10 mouse cellular contexts compared by ENCODE assay signal in the genomic region with DNA sequence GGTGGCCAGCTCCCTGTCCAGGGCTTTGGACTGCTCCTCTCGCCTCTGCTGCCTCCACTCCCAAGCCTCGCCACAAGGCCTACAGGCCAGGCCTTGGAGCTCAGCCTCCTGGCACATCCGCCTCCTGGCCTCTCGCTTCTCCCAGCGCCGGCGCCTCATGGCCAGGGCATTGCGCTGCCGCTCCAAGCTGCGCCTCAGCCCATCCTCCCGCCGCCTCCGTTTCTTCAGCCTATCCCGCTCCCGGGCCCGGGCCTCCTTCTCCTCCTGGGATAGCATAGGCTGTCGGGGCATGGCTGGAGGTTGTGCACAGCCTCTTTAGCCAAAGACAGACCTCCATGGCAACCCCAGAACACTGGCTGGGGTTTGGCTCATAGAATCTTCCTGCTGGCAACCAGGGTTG. TPM values are rescaled to one million over a fixed set of nuclear protein-coding genes. Genes with fewer than 3 reads are reported as not detected.
A peak's percentile ranks its signal among the peaks of the same experiment; 100 is the strongest.
DNase-seq lines count a peak whose midpoint lies in the region; ATAC-seq and TF ChIP-seq lines count a peak whose summit lies in the region.
"Had no signal": no experiment of that assay in that cellular context is flagged by ENCODE, and none has a peak within 500 bp of the region (broad histone marks: within the 10 kb centered on the region; RNA-seq: fewer than 3 reads in every experiment).

No protein-coding gene starts in this region.

- peak; percentile 15; the same call in 1 of the 2 replicates for TF ChIP-seq CTCF in hindbrain, postnatal 0 days (IDR thresholded peaks at IDR 0.05; ENCODE audit: low read depth)
- TF ChIP-seq CTCF in thymus, adult 2 months (IDR thresholded peaks at IDR 0.05; ENCODE audit: borderline replicate concordance, control insufficient read depth, extremely low read depth, insufficient read depth, low read length, poor library complexity), result no peak

- H3K9me3 ChIP-seq in heart, embryonic 10.5 days, result no peaks in the 10 kb centered on the region
- H3K9me3 ChIP-seq in heart, embryonic 11.5 days (replicated peaks; ENCODE audit: control insufficient read depth, low read length), result no peaks in the 10 kb centered on the region
- no peaks in the 10 kb centered on the region for H3K9me3 ChIP-seq in embryonic facial prominence, embryonic 13.5 days
- H3K9me3 ChIP-seq in hindbrain, postnatal 0 days (ENCODE audit: low read length), result no peaks in the 10 kb centered on the region
- H3K9me3 ChIP-seq: stomach, embryonic 15.5 days had no signal

- H3K4me1 ChIP-seq in heart, embryonic 10.5 days, result peaks cover 28% of the 10 kb centered on the region
- peaks cover 20% of the 10 kb centered on the region for H3K4me1 ChIP-seq in heart, embryonic 11.5 days (ENCODE audit: control insufficient read depth, insufficient read depth, low read length)
- peaks cover 23% of the 10 kb centered on the region for H3K4me1 ChIP-seq in embryonic facial prominence, embryonic 13.5 days
- peaks cover 14% of the 10 kb centered on the region for H3K4me1 ChIP-seq in hindbrain, postnatal 0 days (ENCODE audit: insufficient read depth, low read length)
- peaks cover 28% of the 10 kb centered on the region for H3K4me1 ChIP-seq in thymus, adult 2 months (replicated peaks; ENCODE audit: control insufficient read depth, insufficient read depth, low read length)

- H3K9ac ChIP-seq in heart, embryonic 11.5 days (ENCODE audit: low read depth, low read length), result no peak overlapping the region
- no peak overlapping the region for H3K9ac ChIP-seq in embryonic facial prominence, embryonic 13.5 days
- peak overlapping the region; percentile 19; the same call in 1 of the 2 replicates for H3K9ac ChIP-seq in hindbrain, postnatal 0 days (replicated peaks; ENCODE audit: low read length)
- H3K9ac ChIP-seq: stomach, embryonic 15.5 days had no signal

- DNase-seq in heart, embryonic 10.5 days (ENCODE audit: low spot score), result no peak
- peak; percentile 72 to 77 for DNase-seq in adrenal gland, postnatal 36 days
- peak; percentile 58 for DNase-seq in hindbrain, postnatal 0 days (ENCODE audit: low spot score)
- DNase-seq in thymus, adult 2 months, result no peak
- no peak for DNase-seq in natural killer cell, adult 2 months (ENCODE audit: low spot score in 2 of 2)
- DNase-seq in B cell, adult 2 months, result no peak

- ATAC-seq in heart, embryonic 11.5 days (replicated peaks; ENCODE audit: insufficient number of reproducible peaks, low FRiP score, low TSS enrichment), result no peak
- ATAC-seq in embryonic facial prominence, embryonic 13.5 days (ENCODE audit: insufficient number of reproducible peaks, insufficient read depth, low FRiP score, low TSS enrichment, low read depth), result no peak
- ATAC-seq in hindbrain, postnatal 0 days, result no peak

- no peaks in the 10 kb centered on the region for H3K27me3 ChIP-seq in heart, embryonic 10.5 days (ENCODE audit: insufficient read depth, poor library complexity, severe bottlenecking)
- no peaks in the 10 kb centered on the region for H3K27me3 ChIP-seq in heart, embryonic 11.5 days (ENCODE audit: control insufficient read depth, insufficient read depth, low read length)
- H3K27me3 ChIP-seq in embryonic facial prominence, embryonic 13.5 days, result no peaks in the 10 kb centered on the region
- no peaks in the 10 kb centered on the region for H3K27me3 ChIP-seq in hindbrain, postnatal 0 days (ENCODE audit: insufficient read depth, low read length)
- no peaks in the 10 kb centered on the region for H3K27me3 ChIP-seq in thymus, adult 2 months (ENCODE audit: control insufficient read depth, insufficient read depth, low read length)
- H3K27me3 ChIP-seq: CH12.LX; stomach, embryonic 15.5 days had no signal

- H3K27ac ChIP-seq in heart, embryonic 10.5 days, result no peak overlapping the region
- H3K27ac ChIP-seq in heart, embryonic 11.5 days (ENCODE audit: low read depth, low read length), result no peak overlapping the region
- H3K27ac ChIP-seq in embryonic facial prominence, embryonic 13.5 days, result 0 out of 2 replicates have a peak overlapping the region, but pooled peaks have one; percentile 4
- peak overlapping the region; percentile 98 for H3K27ac ChIP-seq in hindbrain, postnatal 0 days
- no peak overlapping the region for H3K27ac ChIP-seq in thymus, adult 2 months (ENCODE audit: control insufficient read depth, insufficient read depth, low read length)
- H3K27ac ChIP-seq: stomach, embryonic 15.5 days had no signal

- 96% methylated on average over 17 of the region's 17 CpGs for WGBS in heart, embryonic 10.5 days
- 93% methylated on average over 17 of the region's 17 CpGs for WGBS in heart, embryonic 11.5 days (ENCODE audit: insufficient replicate concordance)
- 92% methylated on average over 17 of the region's 17 CpGs for WGBS in embryonic facial prominence, embryonic 13.5 days
- 66% methylated on average over 17 of the region's 17 CpGs for WGBS in hindbrain, postnatal 0 days
- WGBS in thymus, adult 2 months, result 97% methylated on average over 17 of the region's 17 CpGs

- peaks cover 57% of the 10 kb centered on the region for H3K36me3 ChIP-seq in heart, embryonic 10.5 days
- peaks cover 29% of the 10 kb centered on the region for H3K36me3 ChIP-seq in heart, embryonic 11.5 days (ENCODE audit: control insufficient read depth, insufficient read depth, low read length)
- peaks cover 47% of the 10 kb centered on the region for H3K36me3 ChIP-seq in embryonic facial prominence, embryonic 13.5 days
- peaks cover 25% of the 10 kb centered on the region for H3K36me3 ChIP-seq in hindbrain, postnatal 0 days (ENCODE audit: insufficient read depth, low read length)
- H3K36me3 ChIP-seq in thymus, adult 2 months (ENCODE audit: control insufficient read depth, insufficient read depth, low read length), result peaks cover 30% of the 10 kb centered on the region

- no peak overlapping the region for H3K4me2 ChIP-seq in heart, embryonic 11.5 days
- no peak overlapping the region for H3K4me2 ChIP-seq in embryonic facial prominence, embryonic 13.5 days
- H3K4me2 ChIP-seq in hindbrain, postnatal 0 days (ENCODE audit: low read depth, low read length), result peak overlapping the region; percentile 90
- H3K4me2 ChIP-seq: stomach, embryonic 15.5 days had no signal

- no peak for TF ChIP-seq POLR2A in thymus, adult 2 months (IDR thresholded peaks at IDR 0.05; ENCODE audit: control insufficient read depth, extremely low read depth, insufficient read depth, low read length, poor library complexity)

- H3K4me3 ChIP-seq in heart, embryonic 10.5 days, result peak overlapping the region; percentile 3; the same call in 1 of the 2 replicates
- H3K4me3 ChIP-seq in heart, embryonic 11.5 days (ENCODE audit: low read depth, low read length), result no peak overlapping the region
- H3K4me3 ChIP-seq in embryonic facial prominence, embryonic 13.5 days, result no peak overlapping the region
- H3K4me3 ChIP-seq in hindbrain, postnatal 0 days (ENCODE audit: low read length), result peak overlapping the region; percentile 6
- no peak overlapping the region for H3K4me3 ChIP-seq in thymus, adult 2 months (ENCODE audit: control insufficient read depth, insufficient read depth, low read length)
- H3K4me3 ChIP-seq: stomach, embryonic 15.5 days had no signal

RNA-seq across cellular contexts. Expression of a gene that starts 13.7 kb away (rescaled TPM):
- polyA plus RNA-seq in heart, embryonic 10.5 days (2016; fragmentation: Nextera tagmentation; extraction: Ambion mirVana), result 34.4 and 43.7 TPM in 2 replicates
- polyA plus RNA-seq in heart, embryonic 11.5 days (2014; fragmentation: Nextera tagmentation; extraction: Ambion mirVana), result 94.3 and 96.8 TPM in 2 replicates
- total RNA-seq in adrenal gland, postnatal 36 days (2021), result 100 to 1,000 TPM; 155 to 187 TPM
- polyA plus RNA-seq in embryonic facial prominence, embryonic 13.5 days (2015; fragmentation: Nextera tagmentation; extraction: Ambion mirVana), result 40.1 and 43.8 TPM in 2 replicates
- 209 and 223 TPM in 2 replicates for total RNA-seq in hindbrain, postnatal 0 days (2014; rRNA removed)
- polyA plus RNA-seq in hindbrain, postnatal 0 days (2015; fragmentation: Nextera tagmentation; extraction: Ambion mirVana), result 102 and 109 TPM in 2 replicates
- 191 and 206 TPM in 2 replicates for polyA plus RNA-seq in thymus, adult 2 months (2012; rRNA removed)

RNA-seq across cellular contexts. Expression of a gene that starts 21.3 kb away (rescaled TPM):
- 22.1 and 22.9 TPM in 2 replicates for polyA plus RNA-seq in heart, embryonic 10.5 days (2016; fragmentation: Nextera tagmentation; extraction: Ambion mirVana)
- polyA plus RNA-seq in heart, embryonic 11.5 days (2014; fragmentation: Nextera tagmentation; extraction: Ambion mirVana), result 14.8 and 19.1 TPM in 2 replicates
- 10 to 100 TPM; 14.8 to 15.0 TPM for total RNA-seq in adrenal gland, postnatal 36 days (2021)
- 17.7 and 19.4 TPM in 2 replicates for polyA plus RNA-seq in embryonic facial prominence, embryonic 13.5 days (2015; fragmentation: Nextera tagmentation; extraction: Ambion mirVana)
- total RNA-seq in hindbrain, postnatal 0 days (2014; rRNA removed), result 8.1 and 12.0 TPM in 2 replicates
- polyA plus RNA-seq in hindbrain, postnatal 0 days (2015; fragmentation: Nextera tagmentation; extraction: Ambion mirVana), result 9.7 and 11.3 TPM in 2 replicates
- 5.7 and 6.4 TPM in 2 replicates for polyA plus RNA-seq in thymus, adult 2 months (2012; rRNA removed)

RNA-seq across cellular contexts. Expression of a gene that starts 21.4 kb away (rescaled TPM):
- 15.6 and 20.5 TPM in 2 replicates for polyA plus RNA-seq in heart, embryonic 10.5 days (2016; fragmentation: Nextera tagmentation; extraction: Ambion mirVana)
- 11.5 and 15.5 TPM in 2 replicates for polyA plus RNA-seq in heart, embryonic 11.5 days (2014; fragmentation: Nextera tagmentation; extraction: Ambion mirVana)
- 10 to 100 TPM in 1 of 2 experiments, 1 to 10 TPM in 1; 6.8 to 10.4 TPM for total RNA-seq in adrenal gland, postnatal 36 days (2021)
- 12.5 and 14.0 TPM in 2 replicates for polyA plus RNA-seq in embryonic facial prominence, embryonic 13.5 days (2015; fragmentation: Nextera tagmentation; extraction: Ambion mirVana)
- 13.4 and 20.7 TPM in 2 replicates for total RNA-seq in hindbrain, postnatal 0 days (2014; rRNA removed)
- 9.2 and 11.1 TPM in 2 replicates for polyA plus RNA-seq in hindbrain, postnatal 0 days (2015; fragmentation: Nextera tagmentation; extraction: Ambion mirVana)
- polyA plus RNA-seq in thymus, adult 2 months (2012; rRNA removed), result 16.2 and 19.6 TPM in 2 replicates

Comparison
In these comparisons a context has a peak if more than half of its experiments do, and no peak if none do; other contexts are left out.
1. H3K4me3 ChIP-seq: peak in heart, embryonic 10.5 days (single experiment) and hindbrain, postnatal 0 days (single experiment); none in heart, embryonic 11.5 days (single experiment), embryonic facial prominence, embryonic 13.5 days (single experiment) and thymus, adult 2 months (single experiment).
2. DNase-seq: peak in adrenal gland, postnatal 36 days (2 of 2) and hindbrain, postnatal 0 days (single experiment); none in heart, embryonic 10.5 days (single experiment), thymus, adult 2 months (single experiment), natural killer cell, adult 2 months (0 of 2) and B cell, adult 2 months (0 of 2).
3. H3K27ac ChIP-seq: peak in embryonic facial prominence, embryonic 13.5 days (single experiment) and hindbrain, postnatal 0 days (single experiment); none in heart, embryonic 10.5 days (single experiment), heart, embryonic 11.5 days (single experiment) and thymus, adult 2 months (single experiment).